Mouse (Mus musculus): ENCODE measurements at regions not wholly inside any gene's neighbourhood (a gene's known extent, or its start where the extent isn't known, plus 50 kb on each side); places are given as distances from the start of the nearest gene placed in this dataset.

GRCm38 (mm10) chr2:172756472-172756860 is 183.7 kb downstream of the Bmp7 start:
- H3K79me2 ChIP-seq (ENCODE audit: control insufficient read depth, insufficient read depth), result no peaks in the 10 kb centered on the region
- no peak for TF ChIP-seq E2F4 (IDR thresholded peaks at IDR 0.05; ENCODE audit: insufficient read depth)
- TF ChIP-seq POLR2AphosphoS2 (IDR thresholded peaks at IDR 0.05; ENCODE audit: insufficient read length, low read depth), result no peak
- no peak for TF ChIP-seq TCF12 (IDR thresholded peaks at IDR 0.05; ENCODE audit: insufficient read depth, poor library complexity, severe bottlenecking)
- no peak for TF ChIP-seq SRF (IDR thresholded peaks at IDR 0.05; ENCODE audit: control insufficient read depth, insufficient read length, low read depth)
- TF ChIP-seq CEBPB (IDR thresholded peaks at IDR 0.05; ENCODE audit: insufficient read depth, poor library complexity, severe bottlenecking), result no peak
- TF ChIP-seq TCF3 (IDR thresholded peaks at IDR 0.05; ENCODE audit: insufficient read length, low read depth), result no peak
- no peak for TF ChIP-seq MYOG (IDR thresholded peaks at IDR 0.05; ENCODE audit: control insufficient read depth in 1 of 3, insufficient read depth in 1 of 3, insufficient read length in 2 of 3, low read depth in 2 of 3)
- TF ChIP-seq POLR2A (IDR thresholded peaks at IDR 0.05; ENCODE audit: insufficient read length, low read depth), result no peak
- TF ChIP-seq USF1 (IDR thresholded peaks at IDR 0.05; ENCODE audit: low read depth), result no peak
- no peak for TF ChIP-seq MYOD1 (IDR thresholded peaks at IDR 0.05; ENCODE audit: control insufficient read depth in 1 of 3, insufficient read length in 2 of 3, low read depth in 2 of 3)
- no peak for TF ChIP-seq MAX (IDR thresholded peaks at IDR 0.05; ENCODE audit: low read depth)
- no peak for TF ChIP-seq REST (IDR thresholded peaks at IDR 0.05; ENCODE audit: insufficient read depth, insufficient read length)
- H3K4me2 ChIP-seq (ENCODE audit: low read depth), result no peak overlapping the region
- no peak overlapping the region for H3K4me3 ChIP-seq
- H3K27me3 ChIP-seq (ENCODE audit: control insufficient read depth, insufficient read depth, insufficient read length), result no peaks in the 10 kb centered on the region
- no peaks in the 10 kb centered on the region for H3K36me3 ChIP-seq (ENCODE audit: control insufficient read depth, insufficient read depth)
- H3ac ChIP-seq (ENCODE audit: control insufficient read depth, insufficient read length), result no peak overlapping the region

DNA sequence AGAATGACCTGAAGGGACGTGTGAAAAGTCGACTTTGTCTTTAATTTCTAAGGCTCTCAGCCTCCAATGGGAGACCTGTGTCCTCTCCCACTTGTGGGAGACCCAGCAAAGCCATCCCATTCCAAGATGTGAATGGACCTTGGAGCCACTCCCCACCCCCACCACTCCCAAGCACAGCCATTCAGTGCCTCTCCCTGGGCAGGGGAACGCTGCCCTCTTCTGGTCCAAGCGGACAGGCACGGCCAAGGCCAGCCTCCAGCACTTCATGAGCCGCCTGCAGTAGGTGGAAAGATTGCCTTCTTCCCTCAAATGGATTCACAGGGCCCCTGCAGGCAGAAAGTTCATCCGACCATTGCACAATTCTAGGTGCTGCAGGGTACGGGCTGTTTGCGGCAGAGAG is 181.6 kb downstream of the Bmp7 start:
- TF ChIP-seq MYOG (IDR thresholded peaks at IDR 0.05; ENCODE audit: control insufficient read depth in 1 of 3, insufficient read depth in 1 of 3, insufficient read length in 2 of 3, low read depth in 2 of 3) (no peak), MYOD1 (IDR thresholded peaks at IDR 0.05; ENCODE audit: control insufficient read depth in 1 of 3, insufficient read length in 2 of 3, low read depth in 2 of 3) (no peak), USF1 (IDR thresholded peaks at IDR 0.05; ENCODE audit: low read depth) (no peak), POLR2A (IDR thresholded peaks at IDR 0.05; ENCODE audit: insufficient read length, low read depth) (no peak), TCF12 (IDR thresholded peaks at IDR 0.05; ENCODE audit: insufficient read depth, poor library complexity, severe bottlenecking) (no peak), REST (IDR thresholded peaks at IDR 0.05; ENCODE audit: insufficient read depth, insufficient read length) (no peak), POLR2AphosphoS2 (IDR thresholded peaks at IDR 0.05; ENCODE audit: insufficient read length, low read depth) (no peak), TCF3 (IDR thresholded peaks at IDR 0.05; ENCODE audit: insufficient read length, low read depth) (no peak), E2F4 (IDR thresholded peaks at IDR 0.05; ENCODE audit: insufficient read depth) (no peak)
- Histone ChIP-seq H3K27me3 (ENCODE audit: control insufficient read depth, insufficient read depth, insufficient read length) (no peaks in the 10 kb centered on the region), H3K79me2 (ENCODE audit: control insufficient read depth, insufficient read depth) (no peaks in the 10 kb centered on the region), H3ac (ENCODE audit: control insufficient read depth, insufficient read length) (no peak overlapping the region), H3K4me3 (no peak overlapping the region), H3K4me2 (ENCODE audit: low read depth) (no peak overlapping the region), H3K36me3 (ENCODE audit: control insufficient read depth, insufficient read depth) (no peaks in the 10 kb centered on the region)

DNA sequence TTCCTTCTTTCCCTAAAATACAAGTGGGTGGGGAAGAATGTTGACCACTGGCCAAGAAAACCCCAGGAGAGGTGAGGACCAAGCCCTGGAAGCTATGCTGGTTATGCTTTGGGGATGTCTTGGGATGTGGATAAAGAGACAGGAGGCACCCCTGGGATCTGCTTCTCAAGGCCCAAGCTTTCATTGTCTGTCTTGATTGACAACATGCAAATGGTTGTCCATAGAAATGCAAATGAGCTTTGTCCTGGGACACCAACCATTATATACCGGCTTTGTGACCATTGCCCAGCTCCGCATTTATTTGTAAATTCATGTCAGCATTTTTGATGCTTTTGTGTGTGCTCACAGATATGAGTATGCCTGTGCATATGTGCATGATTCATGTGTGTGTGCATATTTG is 174.9 kb downstream of the Bmp7 start:
- Histone ChIP-seq H3K36me3 (ENCODE audit: control insufficient read depth, insufficient read depth) (no peaks in the 10 kb centered on the region), H3K27me3 (ENCODE audit: control insufficient read depth, insufficient read depth, insufficient read length) (no peaks in the 10 kb centered on the region), H3K4me3 (no peak overlapping the region), H3K4me2 (ENCODE audit: low read depth) (no peak overlapping the region), H3ac (ENCODE audit: control insufficient read depth, insufficient read length) (no peak overlapping the region), H3K79me2 (ENCODE audit: control insufficient read depth, insufficient read depth) (no peaks in the 10 kb centered on the region)
- no peak for TF ChIP-seq POLR2AphosphoS2 (IDR thresholded peaks at IDR 0.05; ENCODE audit: insufficient read length, low read depth)
- TF ChIP-seq TCF3 (IDR thresholded peaks at IDR 0.05; ENCODE audit: insufficient read length, low read depth), result no peak
- no peak for TF ChIP-seq E2F4 (IDR thresholded peaks at IDR 0.05; ENCODE audit: insufficient read depth)
- no peak for TF ChIP-seq TCF12 (IDR thresholded peaks at IDR 0.05; ENCODE audit: insufficient read depth, poor library complexity, severe bottlenecking)
- no peak for TF ChIP-seq USF1 (IDR thresholded peaks at IDR 0.05; ENCODE audit: low read depth)
- TF ChIP-seq MAX (IDR thresholded peaks at IDR 0.05; ENCODE audit: low read depth), result no peak
- no peak for TF ChIP-seq CEBPB (IDR thresholded peaks at IDR 0.05; ENCODE audit: insufficient read depth, poor library complexity, severe bottlenecking)
- no peak for TF ChIP-seq SRF (IDR thresholded peaks at IDR 0.05; ENCODE audit: control insufficient read depth, insufficient read length, low read depth)
- TF ChIP-seq MYOG (IDR thresholded peaks at IDR 0.05; ENCODE audit: control insufficient read depth in 1 of 3, insufficient read depth in 1 of 3, insufficient read length in 2 of 3, low read depth in 2 of 3), result no peak
- no peak for TF ChIP-seq MYOD1 (IDR thresholded peaks at IDR 0.05; ENCODE audit: control insufficient read depth in 1 of 3, insufficient read length in 2 of 3, low read depth in 2 of 3)
- TF ChIP-seq POLR2A (IDR thresholded peaks at IDR 0.05; ENCODE audit: insufficient read length, low read depth), result no peak
- no peak for TF ChIP-seq REST (IDR thresholded peaks at IDR 0.05; ENCODE audit: insufficient read depth, insufficient read length)

- H3ac ChIP-seq (ENCODE audit: control insufficient read depth, insufficient read length), result no peak overlapping the region
- H3K27me3 ChIP-seq (ENCODE audit: control insufficient read depth, insufficient read depth, insufficient read length), result no peaks in the 10 kb centered on the region
- no peak overlapping the region for H3K4me2 ChIP-seq (ENCODE audit: low read depth)
- H3K79me2 ChIP-seq (ENCODE audit: control insufficient read depth, insufficient read depth), result no peaks in the 10 kb centered on the region
- TF ChIP-seq E2F4 (IDR thresholded peaks at IDR 0.05; ENCODE audit: insufficient read depth) (no peak), CEBPB (IDR thresholded peaks at IDR 0.05; ENCODE audit: insufficient read depth, poor library complexity, severe bottlenecking) (no peak), MYOD1 (IDR thresholded peaks at IDR 0.05; ENCODE audit: control insufficient read depth in 1 of 3, insufficient read length in 2 of 3, low read depth in 2 of 3) (no peak), MAX (IDR thresholded peaks at IDR 0.05; ENCODE audit: low read depth) (no peak), TCF12 (IDR thresholded peaks at IDR 0.05; ENCODE audit: insufficient read depth, poor library complexity, severe bottlenecking) (no peak)
- no peaks in the 10 kb centered on the region for H3K36me3 ChIP-seq (ENCODE audit: control insufficient read depth, insufficient read depth)
- no peak overlapping the region for H3K4me3 ChIP-seq
Observed at GRCm38 (mm10) chr2:172766403-172766802, 173.7 kb downstream of the Bmp7 start.

DNA sequence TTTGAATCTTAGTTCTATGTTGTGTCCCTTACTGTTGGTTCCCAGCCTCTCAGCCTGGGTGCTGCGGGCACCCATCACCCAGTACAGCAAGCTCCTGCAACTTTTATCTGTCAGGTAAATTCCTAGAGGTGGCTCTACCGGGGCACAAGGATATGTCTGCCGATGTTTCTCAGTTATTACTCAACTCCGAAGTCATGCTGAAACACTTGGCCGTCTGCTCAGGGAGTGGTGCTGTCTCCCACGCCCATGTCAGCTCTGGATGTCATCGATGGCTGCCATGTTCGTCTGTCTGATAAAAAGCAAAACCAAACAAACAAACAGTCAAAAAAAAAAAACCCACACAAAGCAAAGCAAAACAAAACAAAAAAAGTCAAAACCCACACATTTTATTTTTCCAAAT is 171.4 kb downstream of the Bmp7 start:
- H3K27me3 ChIP-seq (ENCODE audit: control insufficient read depth, insufficient read depth, insufficient read length), result no peaks in the 10 kb centered on the region
- TF ChIP-seq TCF3 (IDR thresholded peaks at IDR 0.05; ENCODE audit: insufficient read length, low read depth), result no peak
- TF ChIP-seq POLR2AphosphoS2 (IDR thresholded peaks at IDR 0.05; ENCODE audit: insufficient read length, low read depth), result no peak
- no peak for TF ChIP-seq E2F4 (IDR thresholded peaks at IDR 0.05; ENCODE audit: insufficient read depth)
- TF ChIP-seq REST (IDR thresholded peaks at IDR 0.05; ENCODE audit: insufficient read depth, insufficient read length), result no peak
- no peak for TF ChIP-seq POLR2A (IDR thresholded peaks at IDR 0.05; ENCODE audit: insufficient read length, low read depth)
- TF ChIP-seq SRF (IDR thresholded peaks at IDR 0.05; ENCODE audit: control insufficient read depth, insufficient read length, low read depth), result no peak
- no peak for TF ChIP-seq CEBPB (IDR thresholded peaks at IDR 0.05; ENCODE audit: insufficient read depth, poor library complexity, severe bottlenecking)
- TF ChIP-seq TCF12 (IDR thresholded peaks at IDR 0.05; ENCODE audit: insufficient read depth, poor library complexity, severe bottlenecking), result no peak
- TF ChIP-seq USF1 (IDR thresholded peaks at IDR 0.05; ENCODE audit: low read depth), result no peak
- TF ChIP-seq MYOG (IDR thresholded peaks at IDR 0.05; ENCODE audit: control insufficient read depth in 1 of 3, insufficient read depth in 1 of 3, insufficient read length in 2 of 3, low read depth in 2 of 3), result no peak
- TF ChIP-seq MYOD1 (IDR thresholded peaks at IDR 0.05; ENCODE audit: control insufficient read depth in 1 of 3, insufficient read length in 2 of 3, low read depth in 2 of 3), result no peak
- no peak for TF ChIP-seq MAX (IDR thresholded peaks at IDR 0.05; ENCODE audit: low read depth)
- no peak overlapping the region for H3K4me3 ChIP-seq
- no peak overlapping the region for H3ac ChIP-seq (ENCODE audit: control insufficient read depth, insufficient read length)
- H3K36me3 ChIP-seq (ENCODE audit: control insufficient read depth, insufficient read depth), result no peaks in the 10 kb centered on the region
- H3K4me2 ChIP-seq (ENCODE audit: low read depth), result no peak overlapping the region
- H3K79me2 ChIP-seq (ENCODE audit: control insufficient read depth, insufficient read depth), result no peaks in the 10 kb centered on the region
